Mouse (Mus musculus) kidney, adult 2 months (tissue): ENCODE data around the gene Tmem37. TPM values are rescaled to one million over a fixed set of nuclear protein-coding genes. Genes with fewer than 3 reads are reported as not detected.
A peak's percentile ranks its signal among the peaks of the same experiment; 100 is the strongest.

ENCODE experiments used
- DNase-seq: peaks from one replicate; pipeline ENCODE4 v3.0.0; 2021
- H3K27ac ChIP-seq: fragments of 200-500 bp; 2 replicates; pipeline ENCODE4 v1.5.1; 2012; ENCODE audit warnings: low read depth, low read length, control low read depth, inconsistent platforms; ENCODE audit not compliant: insufficient read depth
- H3K27me3 ChIP-seq: fragments of 200-500 bp; replicated peaks from 2 replicates; pipeline ENCODE4 v1.6.1; 2012; ENCODE audit warnings: mild to moderate bottlenecking, moderate library complexity, low read length, inconsistent platforms; ENCODE audit not compliant: control insufficient read depth, insufficient read depth
- H3K36me3 ChIP-seq: fragments of 200-500 bp; 2 replicates; pipeline ENCODE4 v1.6.1; 2012; ENCODE audit warnings: mild to moderate bottlenecking, moderate library complexity, low read length, inconsistent platforms; ENCODE audit not compliant: control insufficient read depth, insufficient read depth
- H3K4me1 ChIP-seq: fragments of 200-500 bp; 2 replicates; pipeline ENCODE4 v1.6.1; 2011; ENCODE audit warnings: low read length; ENCODE audit not compliant: control insufficient read depth, insufficient read depth
- H3K4me3 ChIP-seq: fragments of 200-500 bp; 2 replicates; pipeline ENCODE4 v1.5.1; 2011; ENCODE audit warnings: mild to moderate bottlenecking, low read depth, low read length, control low read depth; ENCODE audit not compliant: insufficient read depth
- CTCF ChIP-seq: fragments of 200-500 bp; conservative IDR thresholded peaks from 2 replicates; pipeline ENCODE4 v1.5.1; 2011; ENCODE audit warnings: low read depth, mild to moderate bottlenecking, control low read depth, low read length, moderate library complexity, mixed read lengths; ENCODE audit not compliant: insufficient read depth, insufficient read length
- POLR2A ChIP-seq: fragments of 200-500 bp; IDR thresholded peaks from one replicate; pipeline ENCODE4 v1.6.1; 2011; ENCODE audit warnings: low read depth, low read length, control low read depth
- WGBS: fragments of 180-500 bp; shearing (Covaris S2); methylation state at CpG from one replicate; pipeline ENCODE4 v1.1.7; 2018; 5-methylcytosine and 5-hydroxymethylcytosine counted together
- polyA plus RNA-seq: library from polyadenylated mRNA; depleted of rRNA; stranded (reverse); fragments of >200 nt; gene quantifications from 2 replicates; pipeline ENCODE4 v1.2.3, GENCODE M21; 2012; rRNA removed

Tmem37 gene
- polyA plus RNA-seq, 1 experiment, result 232 TPM

DNA sequence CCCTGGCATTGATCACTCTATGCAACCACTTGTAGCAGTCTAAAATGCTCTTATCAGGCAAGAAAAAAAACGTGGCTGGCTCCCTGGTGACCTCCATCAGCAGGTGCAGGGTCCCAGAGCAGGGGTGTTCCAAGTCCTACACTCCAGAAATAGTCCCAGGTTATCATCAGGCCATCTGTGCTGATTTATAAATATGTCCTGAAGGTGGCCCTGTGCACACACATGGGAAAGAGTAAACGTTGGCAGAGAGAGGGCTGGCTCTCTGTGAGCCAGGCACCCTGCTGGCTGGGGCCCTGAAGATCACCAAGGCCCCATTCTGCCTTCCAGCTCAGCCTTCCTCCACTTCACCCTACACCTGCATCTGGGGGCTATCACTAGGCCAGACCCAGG lies 48.8 kb downstream of the Tmem37 start:
- H3K4me1 ChIP-seq, result peaks cover 16% of the 10 kb centered on the region
- DNase-seq, result peak; percentile 28
- TF ChIP-seq CTCF (0 out of 2 replicates have a peak, but pooled peaks have one; percentile 6), POLR2A (no peak)
- whole genome bisulfite sequencing, result 13% methylated on average over 2 of the region's 2 CpGs
- no peaks in the 10 kb centered on the region for H3K36me3 ChIP-seq
- no peaks in the 10 kb centered on the region for H3K27me3 ChIP-seq
- peak overlapping the region; percentile 72 for H3K27ac ChIP-seq
- H3K4me3 ChIP-seq, result no peak overlapping the region

DNA sequence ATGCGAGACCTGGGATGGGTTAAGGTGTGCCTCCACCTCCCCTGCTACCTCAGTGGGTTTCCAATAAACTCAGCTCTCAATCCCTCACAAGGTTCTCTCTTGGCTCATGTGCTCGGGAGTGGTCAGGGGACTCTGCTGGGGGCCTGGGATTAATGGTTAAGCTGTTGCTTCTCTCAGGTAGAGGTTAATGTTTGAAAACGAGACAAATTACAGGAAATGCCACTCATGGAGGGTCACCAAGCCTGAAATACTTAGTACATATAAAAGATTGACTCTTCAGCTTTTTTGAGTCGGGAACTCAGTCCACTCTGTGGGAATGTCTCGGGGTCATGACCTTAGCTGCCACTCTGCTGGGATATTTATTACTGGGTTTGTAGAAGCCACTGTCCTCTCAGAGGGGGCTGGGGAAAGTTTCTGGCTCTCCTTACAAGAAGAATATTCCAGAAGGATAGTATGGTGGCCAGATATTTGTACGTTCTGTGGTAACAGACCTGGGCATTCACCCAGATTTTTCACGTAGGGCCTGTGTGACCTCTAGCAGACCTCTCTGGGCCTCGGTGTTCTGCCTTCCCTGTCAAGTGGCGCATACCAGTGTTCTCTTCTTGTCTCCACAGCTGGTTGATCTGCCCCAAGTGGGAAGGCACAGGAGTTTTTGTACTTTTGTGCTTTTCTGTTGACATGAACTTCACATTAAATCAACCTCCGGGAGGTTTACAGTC lies 49.4 kb downstream of the Tmem37 start:
- WGBS, result 29% methylated on average over 10 of the region's 10 CpGs
- Histone ChIP-seq H3K27me3 (no peaks in the 10 kb centered on the region), H3K4me3 (no peak overlapping the region), H3K27ac (peak overlapping the region; percentile 72), H3K36me3 (no peaks in the 10 kb centered on the region), H3K4me1 (peaks cover 16% of the 10 kb centered on the region)
- TF ChIP-seq CTCF, result no peak
- no peak for TF ChIP-seq POLR2A
- DNase-seq, result peak; percentile 92

DNA sequence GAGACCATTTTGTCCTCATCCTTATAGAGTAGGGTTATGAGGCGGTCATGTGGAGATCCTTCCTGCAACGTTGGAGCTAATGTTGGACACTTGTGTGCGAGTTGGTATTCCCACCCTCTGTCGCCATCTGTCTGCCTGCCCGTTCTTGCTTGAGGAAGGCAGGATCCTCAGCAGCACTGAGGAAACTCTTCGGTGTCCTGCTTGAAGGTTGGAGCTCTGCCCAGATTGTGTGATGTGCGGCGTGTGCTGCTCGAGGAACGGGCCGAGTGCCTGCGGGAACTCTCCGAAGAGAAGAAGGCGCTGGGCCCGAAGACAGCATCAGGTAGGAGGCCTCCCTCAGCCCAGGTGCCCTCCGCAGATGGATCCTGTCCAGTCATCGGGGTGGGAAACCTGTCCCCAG lies 51.9 kb downstream of the Tmem37 start:
- no peak for DNase-seq
- H3K4me3 ChIP-seq, result no peak overlapping the region
- WGBS, result 81% methylated on average over 17 of the region's 17 CpGs
- TF ChIP-seq CTCF, result no peak
- TF ChIP-seq POLR2A, result no peak
- H3K4me1 ChIP-seq, result peaks cover 16% of the 10 kb centered on the region
- H3K27ac ChIP-seq, result no peak overlapping the region
- no peaks in the 10 kb centered on the region for H3K27me3 ChIP-seq
- no peaks in the 10 kb centered on the region for H3K36me3 ChIP-seq

DNA sequence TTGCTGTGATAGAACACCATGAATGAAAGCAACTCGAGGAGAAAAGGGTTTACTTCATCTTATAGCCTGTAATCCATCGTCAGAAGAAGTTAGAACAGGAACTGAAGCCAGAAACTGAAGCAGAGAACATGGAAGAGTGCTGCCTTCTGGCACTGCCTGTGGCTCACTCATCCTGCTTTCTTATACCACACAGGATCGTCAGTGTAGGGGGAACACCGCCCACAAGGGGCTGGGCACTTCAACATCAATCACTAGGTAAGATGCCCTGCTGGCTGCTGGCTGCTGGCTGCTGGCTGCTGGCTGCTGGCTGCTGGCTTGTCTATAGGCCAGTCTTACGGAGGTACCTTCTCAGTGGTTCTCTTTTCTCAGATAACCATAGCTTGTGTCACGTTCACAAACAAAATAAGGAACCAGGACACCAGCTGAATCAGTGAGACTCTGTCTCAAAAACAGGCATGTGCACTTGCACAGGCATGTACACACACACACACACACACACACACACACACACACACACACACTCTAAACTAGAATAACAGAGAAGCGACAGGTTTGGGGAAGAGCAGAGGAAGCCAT lies 53.5 kb downstream of the Tmem37 start:
- Histone ChIP-seq H3K4me3 (no peak overlapping the region), H3K27ac (no peak overlapping the region), H3K36me3 (no peaks in the 10 kb centered on the region), H3K4me1 (peaks cover 16% of the 10 kb centered on the region), H3K27me3 (no peaks in the 10 kb centered on the region)
- 70% methylated on average over 7 of the region's 7 CpGs for WGBS
- TF ChIP-seq CTCF (no peak), POLR2A (no peak)
- DNase-seq, result no peak

DNA sequence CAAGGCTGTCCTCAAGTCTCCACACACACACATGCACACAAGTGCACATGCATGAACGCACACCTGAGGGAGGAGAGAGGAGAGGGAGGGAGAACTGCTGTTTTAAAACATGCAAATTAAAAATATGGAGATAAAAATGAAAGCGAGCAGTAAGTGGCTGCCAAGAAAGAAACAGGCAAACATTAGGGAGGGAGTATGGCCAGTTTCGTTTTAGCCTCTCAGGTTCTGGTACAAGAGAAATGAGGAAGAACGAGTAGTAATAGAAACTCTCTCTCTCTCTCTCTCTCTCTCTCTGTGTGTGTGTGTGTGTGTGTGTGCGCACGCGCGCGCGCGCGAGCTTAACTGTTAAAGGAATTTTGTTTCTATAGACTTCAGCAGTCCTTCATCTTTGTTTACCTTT lies 54.4 kb downstream of the Tmem37 start:
- 86% methylated on average over 12 of the region's 12 CpGs for WGBS

DNA sequence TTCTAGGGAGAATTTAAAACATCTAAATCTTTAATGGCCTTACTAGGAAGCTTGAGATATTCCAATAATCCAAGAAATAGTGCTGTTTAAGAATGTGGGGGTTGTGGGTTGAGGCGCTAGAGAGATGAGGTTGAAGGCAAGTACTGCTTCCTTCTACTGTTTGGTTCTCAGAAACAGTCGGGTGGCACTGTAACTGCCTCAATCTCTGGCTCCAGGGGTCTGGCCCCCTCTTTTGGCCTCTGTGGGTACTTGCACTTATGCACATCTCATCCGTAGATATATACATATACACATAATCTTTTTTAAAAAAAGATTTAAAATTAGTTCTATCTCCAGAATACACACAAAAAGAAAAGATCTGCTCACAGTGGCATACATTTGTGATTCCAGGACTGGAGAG lies 55.0 kb downstream of the Tmem37 start:
- H3K27me3 ChIP-seq, result no peaks in the 10 kb centered on the region
- no peak for DNase-seq
- no peak overlapping the region for H3K4me3 ChIP-seq
- H3K27ac ChIP-seq, result no peak overlapping the region
- H3K36me3 ChIP-seq, result no peaks in the 10 kb centered on the region
- TF ChIP-seq CTCF (no peak), POLR2A (no peak)
- H3K4me1 ChIP-seq, result peaks cover 2% of the 10 kb centered on the region; the same call in 1 of the 2 replicates
- 80% methylated on average over 3 of the region's 3 CpGs for WGBS

More for the DNA sequence above, 54.4 kb downstream of the Tmem37 start:
- H3K27me3 ChIP-seq, result no peaks in the 10 kb centered on the region
- H3K4me1 ChIP-seq, result peaks cover 7% of the 10 kb centered on the region
- no peaks in the 10 kb centered on the region for H3K36me3 ChIP-seq
- H3K4me3 ChIP-seq, result no peak overlapping the region
- DNase-seq, result no peak
- TF ChIP-seq POLR2A, result no peak
- TF ChIP-seq CTCF, result no peak
- H3K27ac ChIP-seq, result no peak overlapping the region

Other genes starting within 250 kb of the Tmem37 start
- 2.9 and 3.6 TPM in 2 replicates for gene Ptpn4, start 236.5 kb downstream of the Tmem37 start, polyA plus RNA-seq
- gene Tmem177, start 160.9 kb downstream of the Tmem37 start, polyA plus RNA-seq, result 7.8 and 8.3 TPM in 2 replicates
- not detected in 2 replicates for gene Cfap221, start 76.8 kb downstream of the Tmem37 start, polyA plus RNA-seq
- 1.4 and 2.0 TPM in 2 replicates for gene Sctr, start 67.2 kb downstream of the Tmem37 start, polyA plus RNA-seq
- gene Dbi, start 47.0 kb upstream of the Tmem37 start, polyA plus RNA-seq, result 1,108 and 1,337 TPM in 2 replicates
- 4.3 and 5.1 TPM in 2 replicates for gene 3110009E18Rik, start 47.1 kb upstream of the Tmem37 start, polyA plus RNA-seq
- gene Steap3, start 198.6 kb upstream of the Tmem37 start, polyA plus RNA-seq, result 25.1 and 47.7 TPM in 2 replicates